Mouse (Mus musculus): Measurements from ENCODE around the gene Spg20. TPM values are rescaled to one million over a fixed set of nuclear protein-coding genes. Genes with fewer than 3 reads are reported as not detected.

The Spg20 gene
- polyA plus RNA-seq, 1 experiment = 0.08 TPM

- H3K4me3 ChIP-seq (replicated peaks) = no peak overlapping the region
- H3K9me3 ChIP-seq (ENCODE audit: control insufficient read depth, low read length) = no peaks in the 10 kb centered on the region
- no peaks in the 10 kb centered on the region for H3K27me3 ChIP-seq (ENCODE audit: control insufficient read depth)
- H3K4me1 ChIP-seq (ENCODE audit: control insufficient read depth) = no peaks in the 10 kb centered on the region
- H3K36me3 ChIP-seq (ENCODE audit: control insufficient read depth) = no peaks in the 10 kb centered on the region
- TF ChIP-seq TAL1 (IDR thresholded peaks at IDR 0.05; ENCODE audit: low read length) (no peak), GATA1 (IDR thresholded peaks at IDR 0.05; ENCODE audit: low read length) (no peak)
These were observed 39.9 kb downstream of the Spg20 start for GRCm38 (mm10) chr3:55151656-55152433.

- H3K9me3 ChIP-seq (ENCODE audit: control insufficient read depth, low read length) = no peaks in the 10 kb centered on the region
- no peaks in the 10 kb centered on the region for H3K27me3 ChIP-seq (ENCODE audit: control insufficient read depth)
- no peaks in the 10 kb centered on the region for H3K36me3 ChIP-seq (ENCODE audit: control insufficient read depth)
- no peak overlapping the region for H3K4me3 ChIP-seq (replicated peaks)
- H3K4me1 ChIP-seq (ENCODE audit: control insufficient read depth) = no peaks in the 10 kb centered on the region
- TF ChIP-seq GATA1 (IDR thresholded peaks at IDR 0.05; ENCODE audit: low read length) (no peak), TAL1 (IDR thresholded peaks at IDR 0.05; ENCODE audit: low read length) (no peak)
These were observed 40.9 kb downstream of the Spg20 start for GRCm38 (mm10) chr3:55152673-55153334.

GRCm38 (mm10) chr3:55154163-55154562 is 42.3 kb downstream of the Spg20 start:
- no peaks in the 10 kb centered on the region for H3K27me3 ChIP-seq (ENCODE audit: control insufficient read depth)
- TF ChIP-seq TAL1 (IDR thresholded peaks at IDR 0.05; ENCODE audit: low read length) (no peak), GATA1 (IDR thresholded peaks at IDR 0.05; ENCODE audit: low read length) (no peak)
- H3K4me3 ChIP-seq (replicated peaks) = no peak overlapping the region
- no peaks in the 10 kb centered on the region for H3K9me3 ChIP-seq (ENCODE audit: control insufficient read depth, low read length)
- no peaks in the 10 kb centered on the region for H3K4me1 ChIP-seq (ENCODE audit: control insufficient read depth)
- H3K36me3 ChIP-seq (ENCODE audit: control insufficient read depth) = no peaks in the 10 kb centered on the region

GRCm38 (mm10) chr3:55157413-55157812 is 45.5 kb downstream of the Spg20 start:
- no peak for TF ChIP-seq GATA1 (IDR thresholded peaks at IDR 0.05; ENCODE audit: low read length)
- no peaks in the 10 kb centered on the region for H3K27me3 ChIP-seq (ENCODE audit: control insufficient read depth)
- no peak overlapping the region for H3K4me3 ChIP-seq (replicated peaks)
- H3K36me3 ChIP-seq (ENCODE audit: control insufficient read depth) = no peaks in the 10 kb centered on the region
- no peaks in the 10 kb centered on the region for H3K4me1 ChIP-seq (ENCODE audit: control insufficient read depth)
- no peaks in the 10 kb centered on the region for H3K9me3 ChIP-seq (ENCODE audit: control insufficient read depth, low read length)

- Histone ChIP-seq H3K4me3 (replicated peaks) (no peak overlapping the region), H3K27me3 (ENCODE audit: control insufficient read depth) (no peaks in the 10 kb centered on the region), H3K36me3 (ENCODE audit: control insufficient read depth) (no peaks in the 10 kb centered on the region), H3K9me3 (ENCODE audit: control insufficient read depth, low read length) (no peaks in the 10 kb centered on the region), H3K4me1 (ENCODE audit: control insufficient read depth) (no peaks in the 10 kb centered on the region)
- no peak for TF ChIP-seq GATA1 (IDR thresholded peaks at IDR 0.05; ENCODE audit: low read length)
- TF ChIP-seq TAL1 (IDR thresholded peaks at IDR 0.05; ENCODE audit: low read length) = no peak
These were observed 49.2 kb downstream of the Spg20 start for GRCm38 (mm10) chr3:55161144-55161543.

GRCm38 (mm10) chr3:55163510-55163909 is 51.6 kb downstream of the Spg20 start:
- H3K4me1 ChIP-seq (ENCODE audit: control insufficient read depth) = no peaks in the 10 kb centered on the region
- H3K4me3 ChIP-seq (replicated peaks) = no peak overlapping the region
- H3K36me3 ChIP-seq (ENCODE audit: control insufficient read depth) = no peaks in the 10 kb centered on the region
- no peaks in the 10 kb centered on the region for H3K27me3 ChIP-seq (ENCODE audit: control insufficient read depth)
- TF ChIP-seq TAL1 (IDR thresholded peaks at IDR 0.05; ENCODE audit: low read length) = no peak
- no peak for TF ChIP-seq GATA1 (IDR thresholded peaks at IDR 0.05; ENCODE audit: low read length)
- H3K9me3 ChIP-seq (ENCODE audit: control insufficient read depth, low read length) = no peaks in the 10 kb centered on the region

- Histone ChIP-seq H3K27me3 (ENCODE audit: control insufficient read depth) (no peaks in the 10 kb centered on the region), H3K9me3 (ENCODE audit: control insufficient read depth, low read length) (no peaks in the 10 kb centered on the region), H3K4me1 (ENCODE audit: control insufficient read depth) (no peaks in the 10 kb centered on the region), H3K4me3 (replicated peaks) (no peak overlapping the region), H3K36me3 (ENCODE audit: control insufficient read depth) (no peaks in the 10 kb centered on the region)
- TF ChIP-seq GATA1 (IDR thresholded peaks at IDR 0.05; ENCODE audit: low read length) (no peak), TAL1 (IDR thresholded peaks at IDR 0.05; ENCODE audit: low read length) (no peak)
These were observed 60.6 kb downstream of the Spg20 start for GRCm38 (mm10) chr3:55172478-55172877.

- no peaks in the 10 kb centered on the region for H3K27me3 ChIP-seq (ENCODE audit: control insufficient read depth)
- H3K4me1 ChIP-seq (ENCODE audit: control insufficient read depth) = no peaks in the 10 kb centered on the region
- no peaks in the 10 kb centered on the region for H3K36me3 ChIP-seq (ENCODE audit: control insufficient read depth)
- H3K4me3 ChIP-seq (replicated peaks) = no peak overlapping the region
- TF ChIP-seq GATA1 (IDR thresholded peaks at IDR 0.05; ENCODE audit: low read length) = no peak
- no peak for TF ChIP-seq TAL1 (IDR thresholded peaks at IDR 0.05; ENCODE audit: low read length)
- H3K9me3 ChIP-seq (ENCODE audit: control insufficient read depth, low read length) = peaks cover 7% of the 10 kb centered on the region
These were observed 65.4 kb downstream of the Spg20 start for GRCm38 (mm10) chr3:55177271-55177670.

- Histone ChIP-seq H3K4me1 (ENCODE audit: control insufficient read depth) (no peaks in the 10 kb centered on the region), H3K36me3 (ENCODE audit: control insufficient read depth) (no peaks in the 10 kb centered on the region)
- TF ChIP-seq TAL1 (IDR thresholded peaks at IDR 0.05; ENCODE audit: low read length) (no peak), GATA1 (IDR thresholded peaks at IDR 0.05; ENCODE audit: low read length) (no peak)
These were observed 69.9 kb downstream of the Spg20 start, which contains the start of gene Sohlh2 for GRCm38 (mm10) chr3:55181766-55182165. TSS of gene Sohlh2 (plus strand) at chr3:55182028.

More at GRCm38 (mm10) chr3:55181766-55182165, 69.9 kb downstream of the Spg20 start, which contains the start of gene Sohlh2:
- no peak within 1 kb of the TSS for H3K4me3 ChIP-seq (replicated peaks)
- no peaks in the 10 kb centered on the region for H3K27me3 ChIP-seq (ENCODE audit: control insufficient read depth)
- peaks cover 9% of the 10 kb centered on the region for H3K9me3 ChIP-seq (ENCODE audit: control insufficient read depth, low read length)

Other genes starting within 250 kb of the Spg20 start
- gene Sertm1, start 196.2 kb upstream of the Spg20 start, polyA plus RNA-seq (2012) = not detected in 2 replicates
- gene Ccna1, start 56.6 kb upstream of the Spg20 start, polyA plus RNA-seq (2012) = not detected in 2 replicates
- not detected in 2 replicates for gene Ccdc169, start 25.2 kb downstream of the Spg20 start, polyA plus RNA-seq (2012)
- not detected in 2 replicates for gene Sohlh2, start 69.9 kb downstream of the Spg20 start, polyA plus RNA-seq (2012)
- 0.01 TPM in 1 of 2 replicates, not detected in the other for gene Dclk1, start 130.3 kb downstream of the Spg20 start, polyA plus RNA-seq (2012)

Data from erythroblast, embryonic 14.5 days (primary cell).